Mouse (Mus musculus): ENCODE measurements around the gene Atp6v1a. TPM values are rescaled to one million over a fixed set of nuclear protein-coding genes. Genes with fewer than 3 reads are reported as not detected.

The Atp6v1a gene
- total and polyA plus RNA-seq, 3 experiments, result 2.7 to 174 (median 57.4) TPM

DNA sequence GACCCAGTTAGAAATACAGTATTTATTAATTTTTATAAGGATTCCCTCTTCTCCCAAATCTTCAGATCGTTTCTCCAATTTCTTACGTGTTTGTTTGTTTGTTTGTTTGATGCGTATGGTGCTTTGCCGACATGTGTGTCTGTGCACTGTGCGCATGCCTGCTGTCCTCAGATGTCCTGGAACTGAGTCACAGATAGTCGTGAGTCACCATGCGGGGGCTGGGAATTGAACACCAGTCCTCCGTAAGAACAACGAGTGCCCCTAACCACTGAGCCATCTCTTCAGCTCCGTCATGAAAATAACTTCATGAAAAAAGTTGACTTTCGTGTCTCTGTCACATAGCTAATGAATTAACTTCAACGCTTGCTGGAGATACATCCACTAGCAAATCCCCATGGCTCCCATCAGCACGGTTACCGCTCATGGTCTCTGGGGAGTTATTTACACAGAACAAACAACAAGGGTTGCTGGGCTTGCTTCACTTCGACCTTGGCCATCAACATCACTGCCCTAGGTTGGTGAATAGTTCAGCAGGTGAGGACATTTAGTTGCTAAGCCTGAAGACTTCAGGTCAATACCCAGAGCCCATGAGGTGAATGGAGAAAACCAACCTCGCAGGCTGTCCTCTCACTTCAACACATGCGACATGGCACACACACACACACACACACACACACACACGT lies 78.8 kb downstream of the Atp6v1a start:
- no peak for TF ChIP-seq GATA1 (IDR thresholded peaks at IDR 0.05; ENCODE audit: borderline replicate concordance, low read length)
- H3K27me3 ChIP-seq (ENCODE audit: insufficient read depth, low read length), result peaks cover 13% of the 10 kb centered on the region
- H3K4me1 ChIP-seq (ENCODE audit: insufficient read depth, low read depth, low read length), result no peaks in the 10 kb centered on the region
- no peaks in the 10 kb centered on the region for H3K36me3 ChIP-seq (replicated peaks)
- no peak for ATAC-seq (ENCODE audit: extremely low read depth, insufficient number of reproducible peaks, low FRiP score, poor library complexity, severe bottlenecking)
- H3K9me3 ChIP-seq (replicated peaks), result no peaks in the 10 kb centered on the region
- DNase-seq (ENCODE audit: low spot score), result no peak
- no peak overlapping the region for H3K4me3 ChIP-seq (ENCODE audit: low read depth, low read length)

DNA sequence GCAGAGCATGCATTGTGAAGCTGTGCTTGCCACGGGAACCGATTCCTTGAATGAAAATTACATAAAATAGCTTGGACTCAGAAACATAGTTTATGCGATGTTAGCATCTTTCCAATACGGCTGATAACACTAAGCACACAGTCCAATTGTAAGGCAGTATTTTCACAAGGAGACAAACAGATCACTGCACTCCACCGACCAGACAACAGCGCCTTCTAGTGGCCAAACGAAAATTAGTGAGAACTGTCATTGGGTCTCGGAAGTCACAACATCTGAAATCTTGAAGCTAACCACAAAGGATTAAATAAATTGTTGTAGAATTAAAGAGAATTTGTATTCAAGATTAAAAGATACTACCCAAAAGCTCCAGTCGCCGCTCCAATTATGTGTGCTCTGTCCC lies 80.8 kb downstream of the Atp6v1a start:
- peak; percentile 29 for DNase-seq (ENCODE audit: low spot score)
- TF ChIP-seq CTCF (IDR thresholded peaks at IDR 0.05; ENCODE audit: low read depth, low read length) (peak; percentile 51; the same call in 1 of the 2 replicates), GATA1 (IDR thresholded peaks at IDR 0.05; ENCODE audit: borderline replicate concordance, low read length) (no peak)

DNA sequence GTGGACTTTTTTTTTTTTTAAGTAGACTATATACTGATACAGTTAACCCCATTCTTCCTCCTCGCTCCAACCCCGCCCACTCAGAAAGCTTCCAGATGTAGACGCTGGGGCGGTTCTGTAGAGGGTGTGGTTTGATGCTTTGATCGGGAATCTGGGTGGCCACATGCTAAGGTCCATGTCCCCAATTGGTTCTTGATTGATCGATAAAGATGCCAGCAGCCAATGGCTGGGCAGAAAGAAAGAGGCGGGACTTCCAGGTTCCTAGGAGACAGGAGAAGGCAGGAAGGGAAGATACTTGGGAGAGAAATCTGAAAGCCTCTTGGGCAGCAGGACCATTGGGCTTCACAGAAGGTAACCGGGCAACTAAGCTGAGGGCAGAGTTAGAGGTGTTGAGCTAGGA lies 83.7 kb downstream of the Atp6v1a start:
- ATAC-seq (ENCODE audit: extremely low read depth, insufficient number of reproducible peaks, low FRiP score, poor library complexity, severe bottlenecking) (no peak), DNase-seq (ENCODE audit: low spot score) (no peak)
- Histone ChIP-seq H3K4me1 (ENCODE audit: insufficient read depth, low read depth, low read length) (no peaks in the 10 kb centered on the region), H3K4me3 (ENCODE audit: low read depth, low read length) (no peak overlapping the region), H3K9me3 (replicated peaks) (no peaks in the 10 kb centered on the region), H3K36me3 (replicated peaks) (no peaks in the 10 kb centered on the region), H3K27me3 (ENCODE audit: insufficient read depth, low read length) (peaks cover 3% of the 10 kb centered on the region)
- TF ChIP-seq CTCF (IDR thresholded peaks at IDR 0.05; ENCODE audit: low read depth, low read length) (no peak), GATA2 (IDR thresholded peaks at IDR 0.05; ENCODE audit: borderline replicate concordance, low read depth, low read length) (no peak), POLR2AphosphoS5 (IDR thresholded peaks at IDR 0.05; ENCODE audit: insufficient replicate concordance, low read depth, low read length) (no peak), TAL1 (conservative IDR thresholded peaks at IDR 0.05; ENCODE audit: low read depth, low read length) (no peak), GATA1 (IDR thresholded peaks at IDR 0.05; ENCODE audit: borderline replicate concordance, low read length) (no peak)

More for the DNA sequence above, 80.8 kb downstream of the Atp6v1a start:
- 0 out of 2 replicates have a peak, but pooled peaks have one; percentile 22 for ATAC-seq (ENCODE audit: extremely low read depth, insufficient number of reproducible peaks, low FRiP score, poor library complexity, severe bottlenecking)
- H3K27me3 ChIP-seq (ENCODE audit: insufficient read depth, low read length), result peaks cover 11% of the 10 kb centered on the region
- no peaks in the 10 kb centered on the region for H3K36me3 ChIP-seq (replicated peaks)
- no peak overlapping the region for H3K4me3 ChIP-seq (ENCODE audit: low read depth, low read length)
- no peaks in the 10 kb centered on the region for H3K4me1 ChIP-seq (ENCODE audit: insufficient read depth, low read depth, low read length)
- H3K9me3 ChIP-seq (replicated peaks), result no peaks in the 10 kb centered on the region

DNA sequence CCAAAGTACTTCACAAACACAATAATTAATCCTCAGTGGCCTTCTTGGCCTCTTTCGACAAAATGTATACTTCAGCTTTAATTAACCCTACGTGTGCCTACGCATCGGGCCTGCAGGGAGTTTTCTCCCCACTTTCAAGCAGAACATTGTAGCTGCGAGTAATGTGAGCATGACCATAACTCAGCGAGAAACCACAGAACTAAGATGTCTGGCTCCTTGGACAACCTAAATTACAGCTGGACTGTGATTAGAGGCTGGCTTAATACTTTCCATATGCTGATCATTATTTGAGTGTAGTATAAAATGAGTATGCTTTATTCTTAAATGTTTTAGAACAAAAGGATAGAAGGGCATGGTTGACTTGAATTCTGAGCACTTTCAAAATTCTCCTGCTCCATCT lies 86.2 kb downstream of the Atp6v1a start:
- no peak for ATAC-seq (ENCODE audit: extremely low read depth, insufficient number of reproducible peaks, low FRiP score, poor library complexity, severe bottlenecking)
- no peak for DNase-seq (ENCODE audit: low spot score)
- H3K4me1 ChIP-seq (ENCODE audit: insufficient read depth, low read depth, low read length), result no peaks in the 10 kb centered on the region
- TF ChIP-seq TAL1 (conservative IDR thresholded peaks at IDR 0.05; ENCODE audit: low read depth, low read length) (no peak), POLR2AphosphoS5 (IDR thresholded peaks at IDR 0.05; ENCODE audit: insufficient replicate concordance, low read depth, low read length) (no peak), GATA2 (IDR thresholded peaks at IDR 0.05; ENCODE audit: borderline replicate concordance, low read depth, low read length) (no peak), GATA1 (IDR thresholded peaks at IDR 0.05; ENCODE audit: borderline replicate concordance, low read length) (no peak), CTCF (IDR thresholded peaks at IDR 0.05; ENCODE audit: low read depth, low read length) (no peak)
- no peak overlapping the region for H3K4me3 ChIP-seq (ENCODE audit: low read depth, low read length)
- H3K36me3 ChIP-seq (replicated peaks), result no peaks in the 10 kb centered on the region
- H3K27me3 ChIP-seq (ENCODE audit: insufficient read depth, low read length), result peaks cover 3% of the 10 kb centered on the region
- no peaks in the 10 kb centered on the region for H3K9me3 ChIP-seq (replicated peaks)

DNA sequence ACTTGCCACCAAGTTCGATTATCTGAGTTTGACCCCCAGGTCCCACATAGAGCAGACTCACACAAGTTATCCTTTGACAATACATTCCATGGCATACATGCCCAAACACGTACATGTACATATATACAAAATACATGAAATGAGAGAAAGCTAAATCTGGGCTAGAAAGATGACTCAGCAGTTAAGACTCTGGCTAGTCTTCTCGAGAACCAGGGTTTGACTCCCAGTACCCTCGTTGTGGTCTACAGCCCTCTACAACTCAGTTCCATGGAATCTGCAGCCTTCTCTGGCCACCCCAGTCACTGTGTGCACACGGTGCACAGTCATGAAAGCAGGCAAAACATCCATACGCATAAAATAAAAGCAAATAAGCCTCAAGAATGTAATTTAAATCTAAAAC lies 87.1 kb downstream of the Atp6v1a start:
- DNase-seq (ENCODE audit: low spot score) (no peak), ATAC-seq (ENCODE audit: extremely low read depth, insufficient number of reproducible peaks, low FRiP score, poor library complexity, severe bottlenecking) (no peak)
- no peak for TF ChIP-seq CTCF (IDR thresholded peaks at IDR 0.05; ENCODE audit: low read depth, low read length)
- no peak for TF ChIP-seq POLR2AphosphoS5 (IDR thresholded peaks at IDR 0.05; ENCODE audit: insufficient replicate concordance, low read depth, low read length)
- TF ChIP-seq TAL1 (conservative IDR thresholded peaks at IDR 0.05; ENCODE audit: low read depth, low read length), result no peak
- TF ChIP-seq GATA1 (IDR thresholded peaks at IDR 0.05; ENCODE audit: borderline replicate concordance, low read length), result no peak
- no peak for TF ChIP-seq GATA2 (IDR thresholded peaks at IDR 0.05; ENCODE audit: borderline replicate concordance, low read depth, low read length)

DNA sequence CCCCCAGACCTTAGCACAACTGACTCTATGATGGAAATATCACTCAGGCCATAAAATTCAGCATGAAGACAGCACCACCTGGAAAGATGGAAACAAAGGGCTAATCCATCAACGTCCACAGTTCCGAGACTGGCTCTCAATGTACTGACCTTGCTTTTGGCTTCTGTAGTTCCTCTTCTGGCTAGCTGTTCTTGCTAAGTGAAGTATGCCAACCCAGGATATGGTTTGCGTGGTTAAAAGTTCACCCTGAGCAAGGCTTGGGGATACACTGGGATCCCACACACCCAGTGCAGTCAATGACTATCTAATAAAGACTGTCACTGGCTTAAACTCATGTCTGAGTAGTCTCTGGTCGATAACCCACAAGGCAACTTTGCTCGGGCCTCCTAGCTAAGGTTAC lies 89.4 kb downstream of the Atp6v1a start:
- ATAC-seq (ENCODE audit: extremely low read depth, insufficient number of reproducible peaks, low FRiP score, poor library complexity, severe bottlenecking) (no peak), DNase-seq (ENCODE audit: low spot score) (no peak)
- Histone ChIP-seq H3K9me3 (replicated peaks) (no peaks in the 10 kb centered on the region), H3K4me3 (ENCODE audit: low read depth, low read length) (no peak overlapping the region), H3K4me1 (ENCODE audit: insufficient read depth, low read depth, low read length) (no peaks in the 10 kb centered on the region), H3K27me3 (ENCODE audit: insufficient read depth, low read length) (peaks cover 7% of the 10 kb centered on the region), H3K36me3 (replicated peaks) (no peaks in the 10 kb centered on the region)
- no peak for TF ChIP-seq TAL1 (conservative IDR thresholded peaks at IDR 0.05; ENCODE audit: low read depth, low read length)
- no peak for TF ChIP-seq CTCF (IDR thresholded peaks at IDR 0.05; ENCODE audit: low read depth, low read length)
- no peak for TF ChIP-seq GATA1 (IDR thresholded peaks at IDR 0.05; ENCODE audit: borderline replicate concordance, low read length)
- no peak for TF ChIP-seq POLR2AphosphoS5 (IDR thresholded peaks at IDR 0.05; ENCODE audit: insufficient replicate concordance, low read depth, low read length)
- TF ChIP-seq GATA2 (IDR thresholded peaks at IDR 0.05; ENCODE audit: borderline replicate concordance, low read depth, low read length), result no peak

More for the DNA sequence above, 87.1 kb downstream of the Atp6v1a start:
- peaks cover 5% of the 10 kb centered on the region for H3K27me3 ChIP-seq (ENCODE audit: insufficient read depth, low read length)
- no peak overlapping the region for H3K4me3 ChIP-seq (ENCODE audit: low read depth, low read length)
- H3K4me1 ChIP-seq (ENCODE audit: insufficient read depth, low read depth, low read length), result no peaks in the 10 kb centered on the region
- no peaks in the 10 kb centered on the region for H3K9me3 ChIP-seq (replicated peaks)
- no peaks in the 10 kb centered on the region for H3K36me3 ChIP-seq (replicated peaks)

All from G1E (cell line).